Mouse (Mus musculus): ENCODE measurements around the gene Aldh16a1.
A peak's percentile ranks its signal among the peaks of the same experiment; 100 is the strongest.
"Not testable (repeated sequence)": the region's sequence is repeated elsewhere in the genome, so short reads cannot be mapped to it uniquely, and the experiment has no call there.

Gene Aldh16a1

DNA sequence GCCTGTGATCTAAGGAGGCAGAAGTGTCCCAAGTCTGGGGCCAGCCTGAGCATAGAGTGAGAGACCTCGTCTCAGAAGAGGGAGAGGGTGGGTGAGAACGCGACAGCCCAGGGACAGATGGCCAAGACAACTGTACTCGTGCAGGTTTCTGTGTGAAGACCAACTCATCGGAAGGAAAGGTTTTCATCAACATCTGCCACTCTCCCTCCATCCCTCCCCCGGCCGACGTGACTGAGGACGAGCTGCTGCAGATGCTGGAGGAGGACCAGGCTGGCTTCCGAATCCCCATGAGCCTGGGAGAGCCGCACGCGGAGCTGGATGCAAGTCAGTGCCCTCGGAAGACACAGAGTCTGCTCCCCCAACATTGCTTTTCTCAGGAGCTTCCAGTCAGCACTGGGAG, 3.1 kb upstream of the Aldh16a1 start:
- DNase-seq (ENCODE audit: low spot score), result no peak

DNA sequence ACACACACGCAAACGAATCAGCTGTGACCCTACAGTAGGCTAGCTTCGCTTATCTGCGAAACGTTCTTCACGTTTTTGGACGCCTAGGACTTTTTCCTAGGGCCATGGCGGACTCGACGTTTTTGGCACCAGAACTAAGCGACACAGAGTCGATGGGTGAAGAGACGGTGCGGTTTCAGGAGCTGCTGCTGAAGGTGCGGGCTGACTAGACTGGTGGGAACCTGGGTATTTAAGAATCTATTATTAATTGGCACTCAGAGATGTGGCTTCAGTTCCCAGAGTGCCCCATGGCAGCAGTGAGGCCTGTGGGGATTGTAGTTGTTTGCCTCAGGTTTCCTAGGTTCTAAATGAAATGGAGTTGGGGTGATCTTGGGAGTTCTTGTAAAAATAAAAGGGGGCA, 1.8 kb upstream of the Aldh16a1 start:
- DNase-seq (ENCODE audit: low spot score), result no peak

DNA sequence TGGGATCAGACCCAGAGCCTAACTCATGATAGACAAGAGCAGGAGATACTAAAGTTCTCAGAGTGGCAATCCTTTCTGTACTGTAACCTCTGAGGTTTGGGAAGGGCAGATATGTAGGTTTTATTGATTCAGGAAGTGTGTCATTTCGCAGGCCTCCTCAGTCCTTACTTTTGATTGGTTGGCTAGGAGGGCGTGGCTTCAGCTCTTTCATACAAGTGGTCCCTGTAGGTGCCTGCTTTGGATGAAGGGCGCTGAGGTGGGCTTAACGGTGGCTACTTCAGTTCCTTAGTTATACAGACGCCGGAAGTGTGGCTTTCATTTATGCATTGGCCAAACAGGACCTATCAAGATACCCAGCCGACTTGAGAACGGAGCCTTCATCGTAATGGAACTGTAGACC, 1.2 kb upstream of the Aldh16a1 start:
- no peak for DNase-seq (ENCODE audit: low spot score)

DNA sequence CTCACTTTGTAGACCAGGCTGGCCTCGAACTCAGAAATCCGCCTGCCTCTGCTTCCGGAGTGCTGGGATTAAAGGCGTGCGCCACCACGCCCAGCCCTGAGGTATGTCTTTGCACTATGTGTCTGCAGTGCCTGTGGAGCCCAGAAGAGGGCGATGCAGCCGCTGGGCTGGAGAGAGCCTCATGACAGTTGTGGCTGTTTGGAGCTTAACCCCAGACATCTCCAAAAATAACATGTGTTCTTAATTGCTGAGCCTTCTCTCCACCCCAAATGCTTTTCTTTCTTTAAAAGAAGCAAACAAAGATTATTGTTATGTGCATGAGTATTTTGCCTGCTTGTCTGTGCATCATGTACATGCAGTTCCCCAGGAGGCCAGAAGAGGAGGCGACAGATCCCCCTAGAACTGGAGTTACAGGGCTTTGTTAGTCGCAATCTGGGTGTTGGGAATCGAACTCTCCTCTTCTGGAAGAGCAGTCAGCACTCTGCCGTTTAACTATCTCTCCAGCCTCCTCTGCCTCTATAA, 670 bp upstream of the Aldh16a1 start:
- no peak for DNase-seq (ENCODE audit: low spot score)

DNA sequence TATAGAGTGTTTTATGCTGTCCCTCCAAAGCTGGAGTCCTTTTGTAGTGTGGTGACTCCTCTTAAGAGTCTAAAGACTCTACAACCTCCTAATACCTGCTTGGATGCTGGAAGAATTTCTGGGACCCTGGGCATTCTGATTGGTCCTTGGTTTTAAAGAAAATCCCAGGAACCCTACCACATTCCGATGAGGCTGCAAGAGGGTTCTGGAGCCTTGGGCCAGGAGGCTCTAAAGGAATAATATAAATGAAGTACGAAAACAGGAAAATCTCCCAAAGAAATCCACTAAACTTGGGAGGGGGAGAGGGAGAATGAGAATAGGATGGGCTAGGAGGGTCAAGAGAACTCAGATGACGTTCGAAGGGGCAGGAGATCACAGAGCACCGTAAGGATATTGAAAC, 798 bp downstream of the Aldh16a1 start:
- no peak for DNase-seq (ENCODE audit: low spot score)

DNA sequence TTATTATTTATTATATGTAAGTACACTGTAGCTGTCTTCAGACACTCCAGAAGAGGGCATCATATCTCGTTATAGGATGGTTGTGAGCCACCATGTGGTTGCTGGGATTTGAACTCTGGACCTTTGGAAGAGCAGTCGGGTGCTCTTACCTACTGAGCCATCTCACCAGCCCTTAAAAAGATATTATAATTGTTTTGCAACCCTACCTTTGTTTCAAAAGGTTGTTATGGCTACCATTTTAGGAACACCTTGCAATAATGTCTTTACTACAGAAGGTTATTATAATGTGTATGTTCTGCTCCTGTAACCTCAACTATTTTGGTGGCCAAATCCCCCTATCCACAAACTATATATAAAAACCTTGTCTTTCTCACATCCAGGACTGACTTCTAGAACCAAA, 1.3 kb downstream of the Aldh16a1 start:
- not testable (repeated sequence) for DNase-seq (ENCODE audit: low spot score)

DNA sequence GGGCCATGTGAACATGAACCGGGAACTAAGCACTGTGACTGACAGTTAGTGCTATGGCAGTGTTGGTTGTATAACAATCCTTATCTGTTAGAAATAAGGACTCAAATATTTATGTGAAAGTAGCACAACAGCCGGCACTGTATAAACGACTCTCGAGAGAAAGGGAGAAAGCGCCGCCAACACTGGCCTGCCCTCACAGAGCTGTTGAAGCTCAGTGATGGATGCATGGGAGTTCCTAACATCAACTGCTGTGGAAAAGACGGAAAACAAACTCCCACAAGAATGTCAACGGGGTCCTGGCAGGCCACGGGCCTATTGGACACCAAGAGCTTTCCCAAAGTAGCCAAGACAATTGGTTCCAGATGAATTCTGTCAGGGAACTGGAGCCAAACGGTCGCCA, 3.1 kb downstream of the Aldh16a1 start:
- no peak for DNase-seq (ENCODE audit: low spot score)

DNA sequence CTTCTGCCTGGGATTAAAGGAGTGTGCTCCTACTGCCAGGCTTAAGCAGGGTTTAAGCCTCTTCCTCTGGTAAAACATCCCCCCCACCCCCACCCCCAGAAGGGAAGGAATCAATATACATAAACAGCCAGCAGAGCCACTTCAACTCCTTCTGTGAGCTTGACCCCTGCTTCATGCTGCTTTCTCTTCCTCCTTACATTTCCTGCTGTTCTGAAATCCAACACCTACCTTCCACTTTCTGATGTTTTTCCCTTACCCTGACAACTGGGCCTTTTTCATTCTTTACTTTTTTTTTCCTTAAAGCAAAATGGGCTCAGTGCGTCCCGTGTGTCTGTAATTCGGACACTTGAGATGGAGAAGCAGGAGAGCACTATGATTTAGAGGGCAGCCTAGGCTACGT, 4.1 kb downstream of the Aldh16a1 start:
- no peak for DNase-seq (ENCODE audit: low spot score)

DNA sequence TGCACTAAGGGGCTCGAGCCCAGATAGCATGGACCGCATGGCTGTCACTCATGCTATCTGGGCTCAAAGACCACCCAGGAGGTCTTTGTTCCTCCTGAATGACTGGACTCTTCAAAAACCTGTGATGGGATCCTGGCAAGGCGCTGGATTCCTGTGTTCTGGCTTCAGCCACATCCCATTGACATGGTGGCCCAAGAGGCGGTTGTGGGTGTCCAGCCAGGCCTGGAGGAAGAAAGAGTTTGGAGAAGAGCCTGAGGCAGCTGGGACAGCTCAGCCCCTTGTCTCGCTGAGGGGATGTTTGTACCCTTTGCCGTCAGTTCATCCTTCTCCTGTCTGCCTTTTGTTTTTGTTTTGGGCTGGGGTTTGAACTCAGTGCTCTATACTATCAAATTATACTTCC, 4.8 kb downstream of the Aldh16a1 start:
- no peak for DNase-seq (ENCODE audit: low spot score)

DNA sequence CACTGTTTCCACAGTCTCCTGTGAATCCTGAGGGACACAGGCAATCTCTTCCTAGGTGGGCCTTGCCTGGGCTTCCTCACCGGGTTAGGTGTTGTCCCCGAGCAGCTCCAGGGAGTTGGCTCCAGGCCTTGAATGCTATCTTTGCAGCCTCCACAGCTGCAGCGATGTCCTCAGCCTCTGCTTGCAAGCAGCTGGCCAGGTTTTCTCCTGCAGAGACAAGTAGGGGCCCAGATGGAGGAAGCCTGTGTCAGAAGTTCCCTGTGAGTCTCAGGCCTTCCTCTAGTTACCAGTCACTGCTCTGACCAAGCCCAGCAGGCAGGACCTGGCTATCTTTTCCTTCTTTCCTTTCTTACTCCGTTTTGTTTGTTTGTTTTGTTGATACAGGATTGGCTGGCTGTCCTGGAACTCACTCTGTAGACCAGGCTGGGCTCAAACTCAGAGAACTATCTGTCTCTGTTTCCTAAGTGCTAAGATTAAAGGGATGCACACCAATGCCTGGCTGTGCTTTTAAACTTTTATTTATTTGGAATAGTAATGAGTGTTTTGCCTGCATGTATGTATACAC, 5.8 kb downstream of the Aldh16a1 start:
- no peak for DNase-seq (ENCODE audit: low spot score)

DNA sequence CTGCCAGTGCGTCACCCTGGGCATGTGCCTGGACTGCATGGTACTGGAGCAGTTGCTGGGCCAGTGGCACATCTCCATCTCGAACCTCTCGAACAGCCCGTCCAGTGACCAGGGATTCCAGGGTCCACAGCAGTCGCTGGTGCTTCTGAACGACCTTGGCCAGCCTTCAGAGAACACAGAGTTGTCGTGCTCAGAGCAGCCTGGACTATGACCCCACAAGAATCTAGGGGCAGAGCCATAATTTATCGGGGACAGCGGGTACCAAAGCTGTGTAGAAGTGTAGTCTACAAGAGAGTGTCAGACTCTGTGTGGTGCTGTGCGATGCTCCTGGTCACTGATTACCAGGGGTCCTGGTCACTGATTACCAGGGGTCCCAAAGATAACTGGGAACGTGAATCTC, 6.5 kb downstream of the Aldh16a1 start:
- no peak for DNase-seq (ENCODE audit: low spot score)

DNA sequence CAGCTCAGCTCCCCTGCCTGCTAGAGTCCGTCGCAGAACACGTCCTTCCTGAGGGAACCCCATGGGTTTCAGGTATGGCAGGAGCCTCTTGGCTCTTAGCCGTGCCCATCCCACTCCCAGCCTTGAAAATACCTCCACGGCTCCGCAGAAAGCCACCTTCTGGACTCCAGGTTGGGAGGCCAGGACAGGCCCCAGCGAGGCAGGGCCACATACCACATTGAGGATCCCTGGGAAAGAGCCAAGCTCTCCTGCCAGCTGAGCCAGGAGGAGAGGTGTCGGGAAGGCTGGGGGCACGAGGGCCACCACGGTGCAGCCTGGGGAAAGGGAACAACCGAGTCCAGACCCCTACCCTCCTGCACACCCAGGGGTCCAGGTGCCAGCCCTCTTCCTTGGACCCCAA, 7.1 kb downstream of the Aldh16a1 start:
- no peak for DNase-seq (ENCODE audit: low spot score)

DNA sequence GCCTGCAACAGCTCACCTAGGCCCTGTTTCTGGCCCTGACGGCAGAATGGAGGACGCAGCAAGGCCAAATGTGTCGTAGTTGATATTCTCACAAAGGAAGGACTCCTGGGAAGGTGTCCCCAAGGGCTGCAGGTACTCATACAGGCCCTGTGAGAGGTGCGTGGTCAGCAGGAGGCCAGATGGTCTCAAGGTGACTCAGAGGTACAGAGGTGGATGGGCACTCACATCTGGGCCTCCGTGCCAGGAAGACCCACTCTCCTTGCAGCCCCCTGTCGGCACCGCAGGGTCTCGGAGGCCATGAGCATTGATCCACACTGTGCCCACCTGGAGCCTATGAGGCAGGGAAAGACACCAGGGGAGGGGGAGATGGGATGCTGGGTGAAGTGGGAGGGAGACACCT, 8.9 kb downstream of the Aldh16a1 start:
- no peak for DNase-seq (ENCODE audit: low spot score)

DNA sequence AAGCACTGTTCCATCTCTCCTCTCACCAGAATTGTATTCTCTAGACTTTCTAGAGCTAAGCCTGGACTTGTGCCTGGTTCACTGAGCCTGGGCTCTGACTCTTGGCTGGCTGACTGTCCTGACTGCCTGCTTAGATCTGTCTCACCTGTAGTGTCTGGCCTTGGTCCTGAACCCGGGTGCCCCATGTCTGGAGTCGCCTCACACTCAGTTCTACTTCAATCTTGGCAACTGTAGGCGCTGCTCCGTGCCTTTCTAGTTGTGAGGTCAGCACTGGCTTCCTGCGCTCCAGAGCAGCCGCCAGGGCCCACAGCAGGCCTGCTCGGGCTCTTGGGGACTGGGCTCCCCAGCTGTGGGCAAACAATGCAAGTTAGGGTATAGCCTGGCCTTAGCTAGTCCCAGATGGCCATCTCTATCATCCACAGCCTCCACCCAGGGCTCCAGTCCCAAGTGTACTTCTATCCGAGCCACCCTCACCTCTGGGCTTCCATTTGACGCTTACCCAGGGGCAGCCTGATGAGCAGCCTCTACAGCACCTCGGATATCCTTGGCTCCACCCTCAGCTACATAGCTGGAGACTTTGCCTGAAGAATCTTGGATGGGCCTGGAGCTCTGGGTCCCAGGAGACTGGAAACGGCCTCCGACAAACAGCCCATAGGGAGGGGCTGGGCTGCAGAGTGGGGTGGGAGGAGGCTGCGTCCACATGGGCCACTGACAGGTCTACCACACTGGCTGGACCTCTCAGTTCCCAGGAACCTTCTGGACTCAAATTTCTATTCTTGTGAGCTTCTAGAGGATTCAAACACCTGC, 9.8 kb downstream of the Aldh16a1 start:
- no peak for DNase-seq (ENCODE audit: low spot score)

DNA sequence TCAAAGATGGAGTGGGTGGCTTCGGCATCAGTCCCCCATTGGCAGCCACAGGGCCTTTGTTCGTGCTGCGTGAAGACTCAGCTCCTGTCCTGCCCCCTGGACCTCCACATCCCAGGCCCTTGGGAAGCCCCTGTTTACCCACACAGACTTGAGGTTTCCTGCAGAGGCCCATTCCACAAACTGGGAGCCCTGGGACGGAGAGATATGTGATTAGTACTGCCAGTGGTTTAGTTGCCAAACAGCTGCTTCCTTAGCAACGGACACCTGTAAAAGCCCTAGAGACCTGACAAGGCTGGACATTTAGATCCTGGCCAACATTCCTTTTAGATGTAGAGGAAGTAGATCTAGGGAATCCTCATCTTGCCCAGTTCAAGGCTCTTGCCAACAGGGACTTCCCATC, 12.5 kb downstream of the Aldh16a1 start:
- no peak for DNase-seq (ENCODE audit: low spot score)

DNA sequence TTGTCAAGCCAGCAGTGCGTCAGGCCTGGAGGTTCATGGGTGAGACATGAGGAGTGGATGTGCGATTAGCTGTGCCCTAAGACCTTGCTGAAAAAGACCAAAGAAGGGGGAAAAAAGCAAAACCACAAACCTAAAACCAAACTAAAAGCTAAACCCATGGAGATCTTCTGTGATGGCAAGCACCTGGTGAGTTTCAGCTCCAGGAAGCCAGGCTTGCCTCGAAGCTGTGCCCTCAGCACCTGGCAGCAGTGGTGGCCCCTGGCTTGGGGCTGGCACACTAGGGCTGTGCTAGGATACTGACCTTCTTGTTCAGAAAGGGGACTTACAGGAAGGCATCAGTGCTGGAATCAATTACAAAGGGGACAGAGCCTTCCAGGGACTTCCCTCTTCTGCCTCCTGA, 13.1 kb downstream of the Aldh16a1 start:
- no peak for DNase-seq (ENCODE audit: low spot score)

DNA sequence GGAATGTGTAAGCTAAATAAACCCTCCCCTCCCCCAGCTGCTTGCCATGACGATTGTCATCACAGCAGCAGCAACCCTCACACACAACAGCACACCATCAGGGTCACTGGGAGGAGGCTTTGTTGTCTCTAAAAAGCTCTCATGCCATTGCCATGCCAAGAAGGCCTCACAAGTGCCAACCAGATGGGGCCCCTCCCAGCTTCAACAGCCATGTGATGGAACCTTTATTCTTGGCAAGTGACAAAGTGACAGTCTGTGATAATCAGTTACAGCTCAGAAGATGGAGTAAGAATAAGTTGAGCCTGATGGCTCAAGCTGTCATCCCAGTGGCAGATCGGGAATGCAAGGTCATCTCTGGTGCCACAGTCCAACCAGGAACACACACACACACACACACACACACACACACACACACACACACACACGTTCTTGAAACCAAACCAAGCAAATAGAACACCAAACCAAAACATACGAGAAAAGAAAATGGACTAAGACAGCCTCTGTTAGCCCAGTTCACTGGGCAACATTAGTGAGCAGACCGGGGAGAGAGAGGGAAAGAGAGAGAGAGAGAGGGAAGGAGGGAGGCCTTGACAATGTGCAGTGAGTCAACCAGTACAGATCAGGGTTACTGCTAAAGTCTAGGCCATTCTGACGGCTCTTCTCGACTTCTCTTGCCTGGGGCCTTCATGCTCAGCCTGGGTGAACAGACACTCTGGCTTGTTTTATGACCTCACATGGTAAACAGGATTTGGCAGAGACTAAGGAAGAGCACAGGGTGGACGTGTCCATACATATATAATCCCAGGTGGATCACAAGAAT, 14.3 kb downstream of the Aldh16a1 start:
- no peak for DNase-seq (ENCODE audit: low spot score)

DNA sequence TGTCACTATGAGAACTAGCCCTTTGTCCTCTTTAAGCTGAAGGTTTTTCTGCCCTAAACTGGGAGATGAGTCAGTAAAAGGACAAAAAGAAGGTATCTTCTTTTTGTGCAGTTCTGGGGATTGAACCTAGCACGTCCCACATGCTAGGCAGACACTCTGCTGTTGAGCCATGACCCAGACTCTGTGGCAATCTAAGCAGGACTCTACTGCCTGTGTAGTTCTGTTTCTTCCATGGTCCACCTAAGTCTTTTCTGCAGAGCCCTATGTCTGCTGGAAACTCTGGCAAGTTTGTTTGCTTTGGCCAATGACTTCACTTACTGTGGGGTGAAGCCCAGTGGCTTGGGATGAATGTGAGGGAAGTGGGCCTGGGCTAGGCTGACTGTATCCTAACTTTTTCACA, 16.0 kb downstream of the Aldh16a1 start:
- DNase-seq (ENCODE audit: low spot score), result no peak

DNA sequence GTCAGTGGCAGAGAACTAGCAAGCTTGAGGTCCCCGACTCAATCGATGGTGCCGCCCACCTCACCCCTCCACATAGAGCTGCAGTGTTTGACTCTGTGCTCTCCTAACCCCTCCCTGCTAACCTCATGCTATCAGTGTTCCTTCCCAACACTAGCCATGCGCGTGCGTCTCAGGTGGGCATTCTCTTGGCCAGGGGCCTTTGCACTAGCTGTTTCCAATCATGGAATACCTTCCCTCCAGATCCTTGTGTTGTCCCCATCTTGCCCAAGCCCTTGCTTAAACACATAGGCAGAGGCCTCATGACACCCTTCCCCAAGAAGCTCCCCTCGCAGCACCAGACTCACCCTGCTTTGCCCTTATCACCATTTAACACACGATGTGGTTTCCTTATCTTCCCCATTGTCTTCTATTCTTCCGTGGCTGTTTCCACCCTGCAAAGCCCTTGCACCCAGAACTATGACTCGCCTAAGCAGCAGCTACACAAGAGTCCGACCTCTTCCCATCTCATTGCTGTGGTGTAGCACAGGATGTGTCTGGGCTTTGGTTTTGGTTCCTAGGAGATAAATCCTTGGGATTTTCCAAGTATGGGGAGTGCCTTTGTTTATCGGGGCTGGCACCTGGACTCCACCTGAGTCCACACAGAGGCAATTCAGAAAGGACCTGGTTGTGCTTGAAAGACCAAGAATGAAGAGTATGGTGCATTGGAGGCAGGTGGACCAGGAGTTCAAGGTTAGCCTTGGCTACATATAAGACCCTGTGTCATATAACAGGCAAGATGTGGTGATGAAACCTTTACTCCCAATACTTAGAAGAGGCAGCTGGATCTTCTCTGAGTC, 17.0 kb downstream of the Aldh16a1 start:
- DNase-seq (ENCODE audit: low spot score), result no peak

DNA sequence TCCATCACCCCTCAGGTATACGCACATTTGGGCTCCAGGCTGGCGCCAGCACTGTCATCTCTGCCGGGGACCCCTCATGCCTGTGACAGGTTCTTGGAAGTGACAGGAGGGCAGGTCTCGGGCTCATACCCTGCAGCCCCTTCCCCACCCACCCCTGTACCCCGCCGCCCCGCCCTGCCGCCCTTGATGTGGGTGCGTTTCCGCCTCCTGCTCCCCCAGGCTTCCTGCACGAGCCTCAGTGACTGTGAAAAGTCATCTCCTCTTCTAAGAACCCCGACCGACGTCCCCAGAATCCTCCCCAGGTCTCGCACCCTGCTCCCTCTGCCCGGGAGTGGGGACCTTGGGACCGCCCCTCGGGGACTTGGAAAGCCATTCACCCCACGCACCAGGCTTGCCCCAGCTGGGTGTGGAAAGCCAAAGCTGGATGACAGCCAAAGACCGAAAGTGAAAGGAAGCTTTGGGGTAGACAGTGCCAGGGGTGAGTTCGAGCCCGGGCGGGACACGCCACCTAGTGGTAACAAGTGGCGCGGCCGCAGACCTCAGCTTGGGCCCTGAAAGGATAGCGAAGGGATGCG, 18.3 kb downstream of the Aldh16a1 start, which contains the start of the genes Gm45713 and Flt3l:
Gene Gm45713, minus strand, starts transcription at position 239 of the 575 bp plus-strand sequence.
Gene Flt3l, minus strand, starts transcription at position 440 of the 575 bp plus-strand sequence.
- peak; percentile 87 for DNase-seq (ENCODE audit: low spot score)

DNA sequence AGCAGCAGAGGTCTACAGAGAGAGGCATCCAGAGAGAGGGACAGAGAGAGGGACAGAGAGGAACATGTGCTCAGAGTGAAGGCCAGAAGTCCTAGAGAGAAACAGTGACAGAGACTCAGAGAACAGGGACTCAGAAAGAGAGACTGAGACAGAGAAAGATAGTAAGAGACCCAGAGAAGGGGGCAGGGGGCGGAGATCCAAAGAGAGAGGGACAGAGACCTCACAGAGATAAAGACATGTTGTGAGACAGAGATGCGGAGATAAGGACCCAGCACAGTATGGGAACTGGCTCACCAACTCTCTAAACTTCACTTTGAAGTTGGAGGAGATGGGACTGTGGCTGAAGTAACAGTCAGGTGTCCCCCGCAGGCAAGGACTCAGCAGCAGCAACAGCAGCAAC, 19.0 kb downstream of the Aldh16a1 start:
- no peak for DNase-seq (ENCODE audit: low spot score)
